Mouse (Mus musculus): ENCODE measurements around the gene Nphp4. TPM values are rescaled to one million over a fixed set of nuclear protein-coding genes. Genes with fewer than 3 reads are reported as not detected.

Gene Nphp4
- polyA plus RNA-seq, 1 experiment from 2014 or later = 2.7 TPM

GRCm38 (mm10) chr4:152610026-152610425, 133.5 kb downstream of the Nphp4 start:
- Histone ChIP-seq H3K9ac (no peak overlapping the region), H3K9me3 (replicated peaks) (peaks cover 16% of the 10 kb centered on the region; the same call in 1 of the 2 replicates), H3K27me3 (replicated peaks) (peaks cover 13% of the 10 kb centered on the region; the same call in 1 of the 2 replicates), H3K36me3 (no peaks in the 10 kb centered on the region), H3K4me1 (replicated peaks) (no peaks in the 10 kb centered on the region), H3K4me2 (no peak overlapping the region), H3K27ac (ENCODE audit: poor library complexity, severe bottlenecking) (no peak overlapping the region), H3K4me3 (no peak overlapping the region)
- 81% methylated on average over 9 of the region's 9 CpGs for WGBS
- no peak for ATAC-seq (ENCODE audit: insufficient number of reproducible peaks, low FRiP score)

Other genes starting within 250 kb of the Nphp4 start
- gene Gpr153, start 202.5 kb upstream of the Nphp4 start, polyA plus RNA-seq (2016; fragmentation: Nextera tagmentation; extraction: Ambion mirVana) = 11.9 and 14.0 TPM in 2 replicates
- not detected in 2 replicates for gene Hes3, start 185.0 kb upstream of the Nphp4 start, polyA plus RNA-seq (2016; fragmentation: Nextera tagmentation; extraction: Ambion mirVana)
- 24.0 and 25.4 TPM in 2 replicates for gene Icmt, start 179.5 kb upstream of the Nphp4 start, polyA plus RNA-seq (2016; fragmentation: Nextera tagmentation; extraction: Ambion mirVana)
- gene Rnf207, start 157.7 kb upstream of the Nphp4 start, polyA plus RNA-seq (2016; fragmentation: Nextera tagmentation; extraction: Ambion mirVana) = 56.5 and 62.1 TPM in 2 replicates
- 278 and 280 TPM in 2 replicates for gene Rpl22, start 151.0 kb upstream of the Nphp4 start, polyA plus RNA-seq (2016; fragmentation: Nextera tagmentation; extraction: Ambion mirVana)
- 0.08 TPM in 1 of 2 replicates, not detected in the other for gene Chd5, start 138.1 kb upstream of the Nphp4 start, polyA plus RNA-seq (2016; fragmentation: Nextera tagmentation; extraction: Ambion mirVana)
- gene Kcnab2, start 1.2 kb downstream of the Nphp4 start, polyA plus RNA-seq (2016; fragmentation: Nextera tagmentation; extraction: Ambion mirVana) = 5.2 and 5.6 TPM in 2 replicates